Mouse (Mus musculus) cerebellum, adult 2 months (tissue): ENCODE results near the gene Gtf2f2.

Source experiments
- CTCF ChIP-seq: fragments of 200-500 bp; IDR thresholded peaks from 2 replicates; pipeline ENCODE4 v1.5.1; 2011; ENCODE audit warnings: low read depth, mild to moderate bottlenecking, control low read depth, low read length, moderate library complexity, borderline replicate concordance; ENCODE audit not compliant: insufficient read depth
- POLR2A ChIP-seq: fragments of 200-500 bp; IDR thresholded peaks from 2 replicates; pipeline ENCODE4 v1.6.1; 2011; ENCODE audit warnings: low read length, control low read depth, borderline replicate concordance; ENCODE audit not compliant: insufficient read depth

DNA sequence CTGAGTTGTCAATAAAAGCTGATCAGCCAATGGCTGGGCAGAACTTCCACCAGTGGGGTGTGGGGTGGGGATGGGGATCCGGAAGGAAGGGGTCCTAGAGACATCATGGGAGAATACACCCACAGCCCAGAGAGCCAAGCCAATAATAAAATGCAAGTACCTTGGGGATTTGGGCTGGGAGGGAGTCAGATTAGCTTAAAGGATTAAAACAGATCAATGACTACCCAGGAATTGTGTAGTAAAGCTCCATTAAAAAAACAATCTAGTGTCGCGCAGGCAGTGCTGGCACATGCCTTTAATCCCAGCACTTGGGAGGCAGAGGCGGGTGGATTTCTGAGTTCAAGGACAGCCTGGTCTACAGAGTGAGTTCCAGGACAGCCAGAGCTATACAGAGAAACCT lies 5.7 kb downstream of the Gtf2f2 start:
- TF ChIP-seq POLR2A (no peak), CTCF (no peak)
